Mouse (Mus musculus) thymus, adult 18-20 months (tissue): ENCODE measurements around the gene C130060K24Rik.

Experiments
- DNase-seq, 2 experiments: peaks; one replicate each; pipeline ENCODE4 v3.0.0; 2022; ENCODE audit warnings: mixed read lengths in 2 of 2

Gene C130060K24Rik

GRCm38 (mm10) chr6:65380918-65381772 is at the start of gene C130060K24Rik:
Gene C130060K24Rik (plus strand): TSS chr6:65381105.
- DNase-seq: no peak

GRCm38 (mm10) chr6:65334246-65334645 is 46.7 kb upstream of the C130060K24Rik start:
- no peak for DNase-seq

GRCm38 (mm10) chr6:65339391-65339790 is 41.5 kb upstream of the C130060K24Rik start:
- DNase-seq: no peak

- no peak for DNase-seq
Observed at GRCm38 (mm10) chr6:65341360-65341759, 39.5 kb upstream of the C130060K24Rik start.

- no peak for DNase-seq
Observed at GRCm38 (mm10) chr6:65347736-65348135, 33.2 kb upstream of the C130060K24Rik start.

- no peak for DNase-seq
Observed at GRCm38 (mm10) chr6:65348255-65348654, 32.6 kb upstream of the C130060K24Rik start.

- no peak for DNase-seq
Observed at GRCm38 (mm10) chr6:65351622-65352021, 29.3 kb upstream of the C130060K24Rik start.

- DNase-seq: no peak
Observed at GRCm38 (mm10) chr6:65375918-65376317, 5.0 kb upstream of the C130060K24Rik start.

- no peak for DNase-seq
Observed at GRCm38 (mm10) chr6:65421888-65422287, 41.0 kb downstream of the C130060K24Rik start.

GRCm38 (mm10) chr6:65427065-65427464 is 46.2 kb downstream of the C130060K24Rik start:
- DNase-seq: no peak

- no peak for DNase-seq
Observed at GRCm38 (mm10) chr6:65433159-65433558, 52.3 kb downstream of the C130060K24Rik start.

- DNase-seq: no peak
Observed at GRCm38 (mm10) chr6:65453465-65453864, 72.6 kb downstream of the C130060K24Rik start.

GRCm38 (mm10) chr6:65465294-65465693 is 84.4 kb downstream of the C130060K24Rik start:
- DNase-seq: no peak

GRCm38 (mm10) chr6:65470320-65470719 is 89.4 kb downstream of the C130060K24Rik start:
- no peak for DNase-seq

GRCm38 (mm10) chr6:65472455-65472854 is 91.5 kb downstream of the C130060K24Rik start:
- DNase-seq: no peak

- no peak for DNase-seq
Observed at GRCm38 (mm10) chr6:65498786-65499185, 117.9 kb downstream of the C130060K24Rik start.
